Mouse (Mus musculus) ES-E14 (cell line): Measurements from ENCODE around the gene 6430628N08Rik.

Source experiments
- CHD2 ChIP-seq: IDR thresholded peaks from 2 replicates; pipeline ENCODE4 v1.6.1; 2014; ENCODE audit warnings: mild to moderate bottlenecking, low read depth, low read length, inconsistent platforms
- HCFC1 ChIP-seq: IDR thresholded peaks from 2 replicates; pipeline ENCODE4 v1.6.1; 2012; ENCODE audit warnings: low read length, inconsistent platforms, borderline replicate concordance; ENCODE audit not compliant: insufficient read depth
- MAFK ChIP-seq: IDR thresholded peaks from 2 replicates; pipeline ENCODE4 v1.6.1; 2014; ENCODE audit warnings: mild to moderate bottlenecking, low read depth, low read length, inconsistent platforms; ENCODE audit not compliant: insufficient read depth
- ZC3H11A ChIP-seq: IDR thresholded peaks from 2 replicates; pipeline ENCODE4 v1.6.1; 2012; ENCODE audit warnings: low read depth, mild to moderate bottlenecking, inconsistent platforms, low read length, borderline replicate concordance
- ZNF384 ChIP-seq: IDR thresholded peaks from 2 replicates; pipeline ENCODE4 v1.6.1; 2012; ENCODE audit warnings: low read depth, low read length, inconsistent platforms

GRCm38 (mm10) chr4:115939295-115940102 is 49.0 kb downstream of the 6430628N08Rik start, which contains the start of gene Dmbx1:
- TF ChIP-seq MAFK (no peak), ZC3H11A (no peak), ZNF384 (no peak), CHD2 (peak; percentile 54; the same call in 1 of the 2 replicates), HCFC1 (no peak)
